ENCODE assay signal across 19 mouse cellular contexts in genomic region chr3:69594071-69594470, GRCm38 (mm10). TPM values are rescaled to one million over a fixed set of nuclear protein-coding genes. Genes with fewer than 3 reads are reported as not detected.
DNase-seq lines count a peak whose midpoint lies in the region; ATAC-seq lines count a peak whose summit lies in the region.
"Had no signal": no experiment of that assay in that cellular context is flagged by ENCODE, and none has a peak within 500 bp of the region (broad histone marks: within the 10 kb centered on the region; RNA-seq: fewer than 3 reads in every experiment).

No protein-coding gene starts in this region.

- peaks cover 5% of the 10 kb centered on the region; the same call in 1 of the 2 replicates for H3K9me3 ChIP-seq in embryonic facial prominence, embryonic 14.5 days (ENCODE audit: control insufficient read depth, low read length)
- H3K9me3 ChIP-seq in embryonic facial prominence, embryonic 10.5 days = peaks cover 3% of the 10 kb centered on the region; the same call in 1 of the 2 replicates
- H3K9me3 ChIP-seq: forebrain, embryonic 12.5 days; heart, embryonic 12.5 days; liver, embryonic 12.5 days had no signal

- peaks cover 9% of the 10 kb centered on the region for H3K4me1 ChIP-seq in embryonic facial prominence, embryonic 14.5 days (ENCODE audit: control insufficient read depth, insufficient read depth, low read length)
- peaks cover 17% of the 10 kb centered on the region for H3K4me1 ChIP-seq in embryonic facial prominence, embryonic 10.5 days
- H3K4me1 ChIP-seq: liver, embryonic 12.5 days had no signal

- no peaks in the 10 kb centered on the region for H3K27me3 ChIP-seq in embryonic facial prominence, embryonic 14.5 days (replicated peaks; ENCODE audit: control insufficient read depth, insufficient read depth, low read length)
- H3K27me3 ChIP-seq in embryonic facial prominence, embryonic 10.5 days (replicated peaks; ENCODE audit: low read depth, poor library complexity, severe bottlenecking) = peaks cover 7% of the 10 kb centered on the region; the same call in 1 of the 2 replicates
- H3K27me3 ChIP-seq: forebrain, embryonic 12.5 days; heart, embryonic 12.5 days; neural tube, embryonic 12.5 days had no signal

- no peak overlapping the region for H3K4me2 ChIP-seq in embryonic facial prominence, embryonic 14.5 days (ENCODE audit: low read depth, low read length)
- H3K4me2 ChIP-seq: forebrain, embryonic 12.5 days; heart, embryonic 12.5 days; liver, embryonic 12.5 days; midbrain, embryonic 11.5 days; neural tube, embryonic 12.5 days had no signal

- H3K4me3 ChIP-seq in embryonic facial prominence, embryonic 14.5 days (ENCODE audit: low read depth, low read length) = no peak overlapping the region
- no peak overlapping the region for H3K4me3 ChIP-seq in embryonic facial prominence, embryonic 10.5 days
- H3K4me3 ChIP-seq: forebrain, embryonic 12.5 days; heart, embryonic 12.5 days; liver, embryonic 12.5 days; neural tube, embryonic 12.5 days had no signal

- no peak for ATAC-seq in embryonic facial prominence, embryonic 14.5 days (ENCODE audit: low read depth)
- ATAC-seq: liver, embryonic 12.5 days; Patski had no signal

- H3K9ac ChIP-seq in embryonic facial prominence, embryonic 14.5 days (ENCODE audit: low read depth, low read length) = no peak overlapping the region
- H3K9ac ChIP-seq: forebrain, embryonic 12.5 days; heart, embryonic 12.5 days; liver, embryonic 12.5 days; neural tube, embryonic 12.5 days had no signal

- whole genome bisulfite sequencing in embryonic facial prominence, embryonic 14.5 days = 72% methylated on average over 9 of the region's 9 CpGs
- WGBS in embryonic facial prominence, embryonic 10.5 days = 77% methylated on average over 9 of the region's 9 CpGs

- H3K36me3 ChIP-seq in embryonic facial prominence, embryonic 14.5 days (ENCODE audit: control insufficient read depth, insufficient read depth, low read length) = no peaks in the 10 kb centered on the region
- H3K36me3 ChIP-seq in embryonic facial prominence, embryonic 10.5 days (replicated peaks) = peaks cover 6% of the 10 kb centered on the region; the same call in 1 of the 2 replicates
- H3K36me3 ChIP-seq: liver, embryonic 12.5 days; neural tube, embryonic 12.5 days had no signal

- no peak overlapping the region for H3K27ac ChIP-seq in embryonic facial prominence, embryonic 14.5 days (replicated peaks; ENCODE audit: low read depth, low read length)
- H3K27ac ChIP-seq in embryonic facial prominence, embryonic 10.5 days (replicated peaks) = no peak overlapping the region
- H3K27ac ChIP-seq: forebrain, embryonic 12.5 days; liver, embryonic 12.5 days; neural tube, embryonic 12.5 days had no signal

- DNase-seq in embryonic facial prominence, embryonic 14.5 days (ENCODE audit: low spot score) = peak; percentile 11
- DNase-seq in embryonic facial prominence, embryonic 10.5 days (ENCODE audit: low spot score) = no peak
- DNase-seq in layer of hippocampus, adult 18-20 months (ENCODE audit: low spot score in 2 of 2) = peak; percentile 11 to 19
- DNase-seq in layer of hippocampus, adult 9-11 months = no peak
- peak; percentile 37 for DNase-seq in right cerebral cortex, adult 18-20 months
- no peak for DNase-seq in right cerebral cortex, postnatal 14 days
- DNase-seq in cerebellum, adult 11-12 months = no peak
- DNase-seq: B cell, adult 2 months; cerebellum, adult 9-11 months; heart, postnatal 36 days; kidney, adult 2 months; lung, postnatal 36 days; thymus, adult 18-20 months had no signal

RNA-seq across cellular contexts. Expression of gene B3galnt1, which starts 4.7 kb away (rescaled TPM):
- 47.9 and 52.4 TPM in 2 replicates for polyA plus RNA-seq in embryonic facial prominence, embryonic 14.5 days (2014; fragmentation: Nextera tagmentation; extraction: Ambion mirVana)
- 24.4 and 25.2 TPM in 2 replicates for polyA plus RNA-seq in embryonic facial prominence, embryonic 10.5 days (2016; fragmentation: Nextera tagmentation; extraction: Ambion mirVana)
- 10 to 100 TPM; 42.8 to 44.7 TPM for total RNA-seq in layer of hippocampus, adult 18-20 months (2021)

Comparison
In these comparisons a context has a peak if more than half of its experiments do, and no peak if none do; other contexts are left out.
1. DNase-seq: peak in embryonic facial prominence, embryonic 14.5 days (single experiment), layer of hippocampus, adult 18-20 months (2 of 2) and right cerebral cortex, adult 18-20 months (single experiment); none in embryonic facial prominence, embryonic 10.5 days (single experiment), layer of hippocampus, adult 9-11 months (single experiment), right cerebral cortex, postnatal 14 days (single experiment) and cerebellum, adult 11-12 months (single experiment).